Mouse (Mus musculus) skeletal muscle tissue, postnatal 0 days (tissue): Measurements from ENCODE around the gene Olfr1099. TPM values are rescaled to one million over a fixed set of nuclear protein-coding genes. Genes with fewer than 3 reads are reported as not detected.

ENCODE experiments used
- polyA plus RNA-seq: library from polyadenylated mRNA; unstranded; fragments of >200 nt; fragmentation: Nextera tagmentation; extraction: Ambion mirVana; gene quantifications from 2 replicates; pipeline ENCODE4 v1.2.1, GENCODE M21; 2015

The Olfr1099 gene
- not detected in 2 replicates for polyA plus RNA-seq

GRCm38 (mm10) chr2:86960593-86960992 is at the start of gene Olfr1099:
Gene Olfr1099 (minus strand): TSS chr2:86960693.

GRCm38 (mm10) chr2:86998098-86998497 is 37.6 kb upstream of the Olfr1099 start, which contains the start of gene Olfr1102:
Gene Olfr1102 (plus strand): TSS chr2:86998398.

GRCm38 (mm10) chr2:86991121-86991520 is 30.6 kb upstream of the Olfr1099 start, which contains the start of gene Olfr1101:
Gene Olfr1101 (minus strand): TSS chr2:86991221.

GRCm38 (mm10) chr2:86979854-86980253 is 19.4 kb upstream of the Olfr1099 start, which contains the start of gene Olfr1100:
Gene Olfr1100 (minus strand): TSS chr2:86979954.

GRCm38 (mm10) chr2:86924445-86924844 is 36.0 kb downstream of the Olfr1099 start, which contains the start of gene Olfr1098:
Gene Olfr1098 (minus strand): TSS chr2:86924545.

Other genes with a start within 250 kb of the Olfr1099 start
- gene Olfr1089, start 227.0 kb downstream of the Olfr1099 start, polyA plus RNA-seq, result not detected in 2 replicates
- gene Olfr1090, start 201.7 kb downstream of the Olfr1099 start, polyA plus RNA-seq, result not detected in 2 replicates
- gene Olfr1093, start 178.2 kb downstream of the Olfr1099 start, polyA plus RNA-seq, result not detected in 2 replicates
- gene Olfr141, start 150.7 kb downstream of the Olfr1099 start, polyA plus RNA-seq, result not detected in 2 replicates
- gene Olfr1094, start 136.0 kb downstream of the Olfr1099 start, polyA plus RNA-seq, result not detected in 2 replicates
- gene Olfr1095, start 109.0 kb downstream of the Olfr1099 start, polyA plus RNA-seq, result not detected in 2 replicates
- not detected in 2 replicates for gene Gm13723, start 85.9 kb downstream of the Olfr1099 start, polyA plus RNA-seq
- not detected in 2 replicates for gene Olfr1097, start 68.5 kb downstream of the Olfr1099 start, polyA plus RNA-seq
- not detected in 2 replicates for gene Olfr1098, start 36.1 kb downstream of the Olfr1099 start, polyA plus RNA-seq
- not detected in 2 replicates for gene Olfr1100, start 19.3 kb upstream of the Olfr1099 start, polyA plus RNA-seq
- not detected in 2 replicates for gene Olfr1101, start 30.5 kb upstream of the Olfr1099 start, polyA plus RNA-seq
- gene Olfr1102, start 37.7 kb upstream of the Olfr1099 start, polyA plus RNA-seq, result not detected in 2 replicates
- gene Olfr1104, start 66.4 kb upstream of the Olfr1099 start, polyA plus RNA-seq, result not detected in 2 replicates
- not detected in 2 replicates for gene Olfr1105, start 75.8 kb upstream of the Olfr1099 start, polyA plus RNA-seq
- gene Olfr1106, start 91.6 kb upstream of the Olfr1099 start, polyA plus RNA-seq, result not detected in 2 replicates
- gene Olfr1107, start 115.1 kb upstream of the Olfr1099 start, polyA plus RNA-seq, result not detected in 2 replicates
- not detected in 2 replicates for gene Olfr1109, start 135.3 kb upstream of the Olfr1099 start, polyA plus RNA-seq
- not detected in 2 replicates for gene Olfr259, start 153.9 kb upstream of the Olfr1099 start, polyA plus RNA-seq
- not detected in 2 replicates for gene Olfr1110, start 179.6 kb upstream of the Olfr1099 start, polyA plus RNA-seq
- gene Olfr1111, start 191.9 kb upstream of the Olfr1099 start, polyA plus RNA-seq, result not detected in 2 replicates
- not detected in 2 replicates for gene Olfr1112, start 227.1 kb upstream of the Olfr1099 start, polyA plus RNA-seq
- not detected in 2 replicates for gene Olfr1113, start 248.3 kb upstream of the Olfr1099 start, polyA plus RNA-seq